23 mouse cellular contexts compared by ENCODE assay signal in genomic region chr1:186907409-186908170, GRCm38 (mm10). TPM values are rescaled to one million over a fixed set of nuclear protein-coding genes. Genes with fewer than 3 reads are reported as not detected.
DNase-seq lines count a peak whose midpoint lies in the region; TF ChIP-seq lines count a peak whose summit lies in the region.
"Had no signal": no experiment of that assay in that cellular context is flagged by ENCODE, and none has a peak within 500 bp of the region (broad histone marks: within the 10 kb centered on the region; RNA-seq: fewer than 3 reads in every experiment).

No protein-coding gene starts in this region.

- TF ChIP-seq CTCF in CH12.LX (conservative IDR thresholded peaks at IDR 0.05 in 1 of 2, IDR thresholded peaks at IDR 0.05 in 1 of 2; ENCODE audit: low read depth in 2 of 2, low read length in 2 of 2), result no peak

- no peak overlapping the region for H3K27ac ChIP-seq in CH12.LX (ENCODE audit: insufficient read depth, low read depth)

- no peaks in the 10 kb centered on the region for H3K36me3 ChIP-seq in CH12.LX (replicated peaks in 1 of 2; ENCODE audit: control insufficient read depth in 1 of 2, insufficient read depth in 1 of 2, low read length in 1 of 2)
- H3K36me3 ChIP-seq: G1E had no signal

- no peaks in the 10 kb centered on the region for H3K79me2 ChIP-seq in CH12.LX (replicated peaks; ENCODE audit: control insufficient read depth, extremely low read depth, insufficient read depth, poor library complexity, severe bottlenecking)

- peak; percentile 61 for TF ChIP-seq EP300 in CH12.LX (IDR thresholded peaks at IDR 0.05; ENCODE audit: low read length)

- H3K4me2 ChIP-seq in CH12.LX (ENCODE audit: insufficient read depth, low read depth, poor library complexity, severe bottlenecking), result no peak overlapping the region

- DNase-seq in A20 (ENCODE audit: low read depth, low spot score) (peak; percentile 98), CH12.LX (ENCODE audit: extremely low read depth) (peak; percentile 94)
- DNase-seq in ovary, postnatal 36 days (ENCODE audit: low spot score), result no peak
- DNase-seq in ovary, adult 18-20 months (ENCODE audit: low spot score), result no peak
- DNase-seq: adrenal gland, adult 2 months; adrenal gland, adult 8-10 months; adrenal gland, postnatal 10 days; adrenal gland, postnatal 14 days; adrenal gland, postnatal 25 days; adrenal gland, postnatal 36 days; B cell, adult 2 months; cerebellum, adult 11 months; cerebellum, adult 11-12 months; cerebellum, adult 18-20 months; cerebellum, adult 2 months; cerebellum, adult 8-10 months had no signal

- in situ Hi-C loops in CH12.LX (cut with MboI; ENCODE audit: low pct_ligation_motif_present, low pct_unique_long_range_greater_than_20kb, low sequenced_read_pairs), result no loop called here

- no peak; the same call in 1 of the 2 replicates for TF ChIP-seq RAD21 in CH12.LX (IDR thresholded peaks at IDR 0.05; ENCODE audit: low read depth, low read length)

- dilution Hi-C loops in CH12.LX (cut with MboI; ENCODE audit: extremely low pct_ligation_motif_present, extremely low pct_unique_long_range_greater_than_20kb, low sequenced_read_pairs), result no loop called here

- no peak overlapping the region for H3K4me3 ChIP-seq in CH12.LX (replicated peaks in 1 of 3; ENCODE audit: low read depth in 2 of 3, low read length in 2 of 3, poor library complexity in 1 of 3)

- no peak overlapping the region for H3K9ac ChIP-seq in CH12.LX (ENCODE audit: insufficient read depth, low read depth)

- TF ChIP-seq POLR2A in CH12.LX (IDR thresholded peaks at IDR 0.05; ENCODE audit: low read depth, low read length), result no peak

- peaks cover 0 to 50% of the 10 kb centered on the region in 2 experiments; a peak in 2 of 4 replicates for H3K4me1 ChIP-seq in CH12.LX (ENCODE audit: control insufficient read depth in 1 of 2, insufficient read depth in 2 of 2)

- no peaks in the 10 kb centered on the region for H3K27me3 ChIP-seq in CH12.LX (replicated peaks)
- H3K27me3 ChIP-seq: Patski had no signal

- H3K9me3 ChIP-seq in CH12.LX (replicated peaks; ENCODE audit: low read length), result no peaks in the 10 kb centered on the region

TF ChIP-seq in CH12.LX, 34 proteins besides CTCF, POLR2A, EP300 and RAD21:
- TF ChIP-seq JUND (conservative IDR thresholded peaks at IDR 0.05; ENCODE audit: low read depth, low read length) (no peak), MAFK (IDR thresholded peaks at IDR 0.05; ENCODE audit: insufficient replicate concordance, low read length) (no peak), ELF1 (IDR thresholded peaks at IDR 0.05; ENCODE audit: low read depth, low read length) (peak; percentile 53; the same call in 1 of the 2 replicates), ZC3H11A (IDR thresholded peaks at IDR 0.05; ENCODE audit: low read depth, low read length) (no peak), MEF2A (IDR thresholded peaks at IDR 0.05; ENCODE audit: borderline replicate concordance, low read depth, low read length) (peak; percentile 70; the same call in 1 of the 2 replicates), CHD2 (IDR thresholded peaks at IDR 0.05; ENCODE audit: low read length) (peak; percentile 79), MAX (IDR thresholded peaks at IDR 0.05; ENCODE audit: low read length) (no peak), BHLHE40 (IDR thresholded peaks at IDR 0.05; ENCODE audit: low read depth, low read length) (peak; percentile 60), MAZ (IDR thresholded peaks at IDR 0.05; ENCODE audit: low read depth, low read length) (peak; percentile 99), TCF12 (IDR thresholded peaks at IDR 0.05; ENCODE audit: low read depth, low read length) (peak; percentile 87), ETS1 (conservative IDR thresholded peaks at IDR 0.05; ENCODE audit: low read depth, low read length) (peak; percentile 63)

RNA-seq across cellular contexts. Expression of gene D1Pas1, which starts 59.6 kb away (rescaled TPM):
- total RNA-seq in CH12.LX (2012; rRNA removed) (not detected in 2 replicates), CH12.LX (2014; rRNA removed) (not detected in 2 replicates)
- polyA plus RNA-seq in CH12.LX (2012; ENCODE audit: insufficient read length, low read depth), result not detected in 2 replicates
- total RNA-seq: adrenal gland, adult 18-20 months; adrenal gland, adult 8-10 months; adrenal gland, postnatal 10 days; adrenal gland, postnatal 14 days; adrenal gland, postnatal 25 days; adrenal gland, postnatal 36 days; MEL had no signal
- polyA plus RNA-seq: activated CD4-positive, CD25-positive, alpha-beta regulatory T cell, adult 4 months; adrenal gland, adult 2 months; C2C12; CD4-positive, CD25-positive, alpha-beta regulatory T cell, adult 4 months; G1E; Patski had no signal

Comparison
In these comparisons a context has a peak if more than half of its experiments do, and no peak if none do; other contexts are left out.
1. DNase-seq: peak in A20 (single experiment) and CH12.LX (single experiment); none in ovary, postnatal 36 days (single experiment) and ovary, adult 18-20 months (single experiment).